Mouse (Mus musculus) lung, postnatal 0 days (tissue): Measurements from ENCODE around the gene Cdh6. TPM values are rescaled to one million over a fixed set of nuclear protein-coding genes. Genes with fewer than 3 reads are reported as not detected.

ENCODE experiments used
- ATAC-seq: fragments of 200-750 bp; cut with Nextera tagmentation; 2 replicates; pipeline ENCODE4 v1.8.0; 2017; ENCODE audit warnings: moderate library complexity
- DNase-seq: peaks from one replicate; pipeline ENCODE4 v3.0.0-alpha.2; 2016; ENCODE audit warnings: low spot score
- H3K27ac ChIP-seq: fragments of 300-500 bp; sonication (generic); 2 replicates; pipeline ENCODE4 v1.5.1; 2014; ENCODE audit warnings: antibody characterized with exemption, mild to moderate bottlenecking, low read length, mixed read lengths
- H3K27me3 ChIP-seq: fragments of 300-500 bp; sonication (generic); replicated peaks from 2 replicates; pipeline ENCODE4 v1.6.1; 2014; ENCODE audit warnings: low read length, mixed read lengths; ENCODE audit not compliant: insufficient read depth
- H3K36me3 ChIP-seq: fragments of 300-500 bp; sonication (generic); 2 replicates; pipeline ENCODE4 v1.6.1; 2014; ENCODE audit warnings: low read length, mixed read lengths; ENCODE audit not compliant: insufficient read depth
- H3K4me1 ChIP-seq: fragments of 300-500 bp; sonication (generic); 2 replicates; pipeline ENCODE4 v1.6.1; 2014; ENCODE audit warnings: antibody characterized with exemption, low read depth, low read length, mixed read lengths; ENCODE audit not compliant: insufficient read depth
- H3K4me2 ChIP-seq: fragments of 300-500 bp; sonication (generic); replicated peaks from 2 replicates; pipeline ENCODE4 v1.6.1; 2014; ENCODE audit warnings: low read depth, mild to moderate bottlenecking, low read length, moderate library complexity, mixed read lengths
- H3K4me3 ChIP-seq: fragments of 300-500 bp; sonication (generic); 2 replicates; pipeline ENCODE4 v1.5.1; 2014; ENCODE audit warnings: low read depth, low read length
- H3K9ac ChIP-seq: fragments of 300-500 bp; sonication (generic); replicated peaks from 2 replicates; pipeline ENCODE4 v1.6.1; 2014; ENCODE audit warnings: low read depth, mild to moderate bottlenecking
- H3K9me3 ChIP-seq: fragments of 300-500 bp; sonication (generic); 2 replicates; pipeline ENCODE4 v1.6.1; 2016; ENCODE audit warnings: low read length, mixed read lengths
- CTCF ChIP-seq: IDR thresholded peaks from 2 replicates; pipeline ENCODE4 v1.5.1; 2016; ENCODE audit warnings: antibody characterized with exemption, mild to moderate bottlenecking
- EP300 ChIP-seq: IDR thresholded peaks from 2 replicates; pipeline ENCODE4 v1.6.1; 2016; ENCODE audit warnings: antibody characterized with exemption, mild to moderate bottlenecking, control low read depth
- WGBS: fragments of 180-500 bp; shearing (Covaris S2); extraction: QIAGEN DNeasy Blood & Tissue Kit; methylation state at CpG from one replicate; pipeline ENCODE4 v1.1.7; 2014; 5-methylcytosine and 5-hydroxymethylcytosine counted together
- polyA plus RNA-seq: library from polyadenylated mRNA; unstranded; fragments of >200 nt; fragmentation: Nextera tagmentation; extraction: Ambion mirVana; gene quantifications from 2 replicates; pipeline ENCODE4 v1.2.1, GENCODE M21; 2015

Cdh6 gene
- polyA plus RNA-seq, 1 experiment from 2014 or later, result 0.51 TPM

- H3K4me2 ChIP-seq, result no peak overlapping the region
- WGBS, result 58% methylated on average over 4 of the region's 4 CpGs
- H3K9ac ChIP-seq, result no peak overlapping the region
- no peak for ATAC-seq
- no peaks in the 10 kb centered on the region for H3K36me3 ChIP-seq
- H3K4me1 ChIP-seq, result no peaks in the 10 kb centered on the region
- TF ChIP-seq CTCF (no peak), EP300 (no peak)
- no peak overlapping the region for H3K27ac ChIP-seq
- no peak for DNase-seq
- no peaks in the 10 kb centered on the region for H3K9me3 ChIP-seq
- H3K27me3 ChIP-seq, result no peaks in the 10 kb centered on the region
- no peak overlapping the region for H3K4me3 ChIP-seq
These were observed 164.7 kb downstream of the Cdh6 start for GRCm38 (mm10) chr15:13008803-13009202.

GRCm38 (mm10) chr15:13005934-13006333 lies 167.5 kb downstream of the Cdh6 start:
- Histone ChIP-seq H3K36me3 (no peaks in the 10 kb centered on the region), H3K9me3 (no peaks in the 10 kb centered on the region), H3K4me1 (no peaks in the 10 kb centered on the region), H3K27ac (no peak overlapping the region), H3K9ac (no peak overlapping the region), H3K4me2 (no peak overlapping the region), H3K27me3 (no peaks in the 10 kb centered on the region), H3K4me3 (no peak overlapping the region)
- no peak for DNase-seq
- WGBS, result 75% methylated on average over 13 of the region's 13 CpGs
- ATAC-seq, result no peak
- TF ChIP-seq CTCF (no peak), EP300 (no peak)

- Histone ChIP-seq H3K9ac (no peak overlapping the region), H3K4me2 (no peak overlapping the region), H3K9me3 (no peaks in the 10 kb centered on the region), H3K27ac (no peak overlapping the region), H3K4me3 (no peak overlapping the region), H3K27me3 (no peaks in the 10 kb centered on the region), H3K4me1 (no peaks in the 10 kb centered on the region), H3K36me3 (no peaks in the 10 kb centered on the region)
- WGBS, result 64% methylated on average over 7 of the region's 7 CpGs
- no peak for TF ChIP-seq CTCF
- TF ChIP-seq EP300, result no peak
- no peak for DNase-seq
- ATAC-seq, result no peak
These were observed 171.9 kb downstream of the Cdh6 start for GRCm38 (mm10) chr15:13001549-13001948.

- H3K9me3 ChIP-seq, result no peaks in the 10 kb centered on the region
- H3K36me3 ChIP-seq, result no peaks in the 10 kb centered on the region
- H3K27ac ChIP-seq, result no peak overlapping the region
- 66% methylated on average over 9 of the region's 9 CpGs for WGBS
- H3K4me2 ChIP-seq, result no peak overlapping the region
- H3K4me1 ChIP-seq, result no peaks in the 10 kb centered on the region
- H3K9ac ChIP-seq, result no peak overlapping the region
- TF ChIP-seq EP300 (no peak), CTCF (no peak)
- DNase-seq, result no peak
- H3K27me3 ChIP-seq, result no peaks in the 10 kb centered on the region
- H3K4me3 ChIP-seq, result no peak overlapping the region
- no peak for ATAC-seq
These were observed 178.7 kb downstream of the Cdh6 start for GRCm38 (mm10) chr15:12994563-12995359.
